Mouse (Mus musculus) stomach, postnatal 0 days (tissue): ENCODE data around the gene Ogdh.

Experiments used
- CTCF ChIP-seq: IDR thresholded peaks from 2 replicates; pipeline ENCODE4 v1.5.1; 2016; ENCODE audit warnings: antibody characterized with exemption, low read depth, mild to moderate bottlenecking, moderate library complexity
- EP300 ChIP-seq: optimal IDR thresholded peaks from 2 replicates; pipeline ENCODE3; 2016; ENCODE audit warnings: antibody characterized with exemption

DNA sequence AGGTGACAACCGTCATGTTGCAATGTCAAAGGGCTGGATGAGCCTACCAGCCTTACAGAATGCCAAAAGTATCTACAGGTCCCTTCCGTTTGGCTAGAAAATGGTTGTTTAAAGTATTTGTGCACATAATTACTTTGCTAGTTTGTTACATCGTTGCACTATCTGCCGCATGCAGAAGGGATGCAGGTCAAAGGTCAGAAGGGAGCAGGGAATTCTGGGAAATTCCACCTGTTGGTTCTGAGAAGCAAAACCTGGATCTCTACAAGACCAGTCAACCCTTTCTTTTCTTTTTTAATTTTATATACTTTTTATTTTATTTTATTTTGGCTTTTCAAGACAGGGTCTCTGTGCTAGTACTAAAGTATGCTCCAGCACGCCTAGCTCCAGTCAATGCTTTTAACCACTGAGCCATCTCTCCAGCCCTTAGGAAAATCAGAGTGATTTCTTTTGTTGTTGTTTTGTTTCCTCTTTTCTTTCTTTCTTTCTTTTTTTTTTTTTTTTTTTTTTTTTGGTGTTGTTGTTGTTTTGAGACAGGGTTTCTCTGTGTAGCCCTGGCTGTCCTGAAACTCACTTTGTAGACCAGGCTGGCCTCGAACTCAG lies 96.8 kb downstream of the Ogdh start:
- TF ChIP-seq EP300 (no peak), CTCF (no peak)
